Mouse (Mus musculus) A20 (cell line): ENCODE measurements around the gene Eps8l1.

Source experiments
- DNase-seq: peaks from one replicate; pipeline ENCODE4 v3.0.0-alpha.2; 2011; ENCODE audit warnings: low read depth, low spot score

Gene Eps8l1

GRCm38 (mm10) chr7:4508739-4509116 lies 48.3 kb downstream of the Eps8l1 start:
- no peak for DNase-seq

- DNase-seq, result peak; percentile 65
These were observed 49.6 kb downstream of the Eps8l1 start for GRCm38 (mm10) chr7:4509863-4510608.

- no peak for DNase-seq
These were observed 51.2 kb downstream of the Eps8l1 start for GRCm38 (mm10) chr7:4511489-4512224.

GRCm38 (mm10) chr7:4513236-4513635 lies 52.8 kb downstream of the Eps8l1 start:
- peak; percentile 68 for DNase-seq

GRCm38 (mm10) chr7:4513829-4514712 lies 53.6 kb downstream of the Eps8l1 start:
- DNase-seq, result no peak

- no peak for DNase-seq
These were observed 55.4 kb downstream of the Eps8l1 start for GRCm38 (mm10) chr7:4515853-4516252.

- DNase-seq, result no peak
These were observed 56.0 kb downstream of the Eps8l1 start, which contains the start of gene Tnnt1 for GRCm38 (mm10) chr7:4516332-4517050. Gene Tnnt1 (minus strand): TSS chr7:4516382.

- DNase-seq, result peak; percentile 17
These were observed 58.0 kb downstream of the Eps8l1 start for GRCm38 (mm10) chr7:4518487-4518886.

- no peak for DNase-seq
These were observed 60.9 kb downstream of the Eps8l1 start for GRCm38 (mm10) chr7:4521231-4522003.

GRCm38 (mm10) chr7:4522292-4522691 lies 61.8 kb downstream of the Eps8l1 start:
- no peak for DNase-seq

GRCm38 (mm10) chr7:4523205-4524130 lies 63.0 kb downstream of the Eps8l1 start:
- DNase-seq, result no peak

- peak; percentile 73 for DNase-seq
These were observed 63.9 kb downstream of the Eps8l1 start, which contains the start of gene Tnni3 for GRCm38 (mm10) chr7:4524212-4524922. Gene Tnni3 (minus strand): TSS chr7:4524229.

- peak; percentile 90 for DNase-seq
These were observed 66.1 kb downstream of the Eps8l1 start for GRCm38 (mm10) chr7:4526341-4527301.

GRCm38 (mm10) chr7:4527302-4527689 lies 66.8 kb downstream of the Eps8l1 start:
- DNase-seq, result no peak
